Mouse (Mus musculus): ENCODE data around the gene Cd300ld5. TPM values are rescaled to one million over a fixed set of nuclear protein-coding genes. Genes with fewer than 3 reads are reported as not detected.
"Not testable (repeated sequence)": the region's sequence is repeated elsewhere in the genome, so short reads cannot be mapped to it uniquely, and the experiment has no call there.

The Cd300ld5 gene
- not detected for polyA plus RNA-seq (2017; shearing (Covaris generic))

GRCm38 (mm10) chr11:115037669-115038068, at the start of gene Cd300ld5:
TSS of gene Cd300ld5 (minus strand) at chr11:115037769.
- ATAC-seq: not testable (repeated sequence)

GRCm38 (mm10) chr11:115086213-115086612, 48.6 kb upstream of the Cd300ld5 start:
- ATAC-seq: no peak

GRCm38 (mm10) chr11:115085064-115085463, 47.5 kb upstream of the Cd300ld5 start:
- ATAC-seq: no peak

GRCm38 (mm10) chr11:115084595-115084994, 47.0 kb upstream of the Cd300ld5 start:
- no peak for ATAC-seq

GRCm38 (mm10) chr11:115083376-115084139, 46.0 kb upstream of the Cd300ld5 start:
- peak; percentile 52 for ATAC-seq

GRCm38 (mm10) chr11:115082196-115082595, 44.6 kb upstream of the Cd300ld5 start:
- no peak for ATAC-seq

- ATAC-seq: no peak
Observed at GRCm38 (mm10) chr11:115081373-115081772, 43.8 kb upstream of the Cd300ld5 start.

- ATAC-seq: peak; percentile 74
Observed at GRCm38 (mm10) chr11:115080886-115081285, 43.3 kb upstream of the Cd300ld5 start.

GRCm38 (mm10) chr11:115078680-115079079, 41.1 kb upstream of the Cd300ld5 start:
- ATAC-seq: no peak

- ATAC-seq: no peak
Observed at GRCm38 (mm10) chr11:115077436-115077835, 39.9 kb upstream of the Cd300ld5 start.

GRCm38 (mm10) chr11:115075859-115076258, 38.3 kb upstream of the Cd300ld5 start:
- no peak for ATAC-seq

GRCm38 (mm10) chr11:115075407-115075806, 37.8 kb upstream of the Cd300ld5 start:
- no peak for ATAC-seq

- no peak for ATAC-seq
Observed at GRCm38 (mm10) chr11:115073002-115073401, 35.4 kb upstream of the Cd300ld5 start.

- no peak for ATAC-seq
Observed at GRCm38 (mm10) chr11:115071631-115072294, 34.2 kb upstream of the Cd300ld5 start.

- ATAC-seq: no peak
Observed at GRCm38 (mm10) chr11:115071015-115071551, 33.5 kb upstream of the Cd300ld5 start.

- ATAC-seq: no peak
Observed at GRCm38 (mm10) chr11:115066768-115067167, 29.2 kb upstream of the Cd300ld5 start.

- no peak for ATAC-seq
Observed at GRCm38 (mm10) chr11:115062077-115062476, 24.5 kb upstream of the Cd300ld5 start, which contains the start of gene Cd300e. TSS of gene Cd300e (minus strand) at chr11:115062177.

GRCm38 (mm10) chr11:115059797-115060196, 22.2 kb upstream of the Cd300ld5 start:
- no peak for ATAC-seq

- no peak for ATAC-seq
Observed at GRCm38 (mm10) chr11:115058701-115059100, 21.1 kb upstream of the Cd300ld5 start.

- no peak for ATAC-seq
Observed at GRCm38 (mm10) chr11:115054537-115054936, 17.0 kb upstream of the Cd300ld5 start.

GRCm38 (mm10) chr11:115052991-115053390, 15.4 kb upstream of the Cd300ld5 start:
- no peak for ATAC-seq

- ATAC-seq: no peak
Observed at GRCm38 (mm10) chr11:115052206-115052605, 14.6 kb upstream of the Cd300ld5 start.

GRCm38 (mm10) chr11:115049282-115049895, 11.8 kb upstream of the Cd300ld5 start:
- no peak for ATAC-seq
